Mouse (Mus musculus): ENCODE results near the gene Diras1.
"Not testable (repeated sequence)": the region's sequence is repeated elsewhere in the genome, so short reads cannot be mapped to it uniquely, and the experiment has no call there.

- TF ChIP-seq POLR2A, CTCF (IDR thresholded peaks at IDR 0.05; ENCODE audit: extremely low read depth, insufficient read depth, low read length): not testable (repeated sequence)
Observed at GRCm38 (mm10) chr10:80989854-80990253, 35.6 kb downstream of the Diras1 start.

Measured in cortical plate, adult 2 months (tissue).